Mouse (Mus musculus) frontal cortex, adult (tissue): ENCODE measurements around the gene Lrrc61.

Experiments used
- ATAC-seq: cut with Nextera tagmentation; 2 replicates; pipeline ENCODE4 v1.9.2; 2017; ENCODE audit warnings: mild to moderate bottlenecking, moderate library complexity, mixed read lengths; ENCODE audit not compliant: low TSS enrichment

The Lrrc61 gene

GRCm38 (mm10) chr6:48546858-48547257 is 7.7 kb upstream of the Lrrc61 start:
- ATAC-seq = no peak

- ATAC-seq = no peak
These were observed 6.3 kb upstream of the Lrrc61 start for GRCm38 (mm10) chr6:48548314-48548713.

GRCm38 (mm10) chr6:48552918-48553317 is 1.7 kb upstream of the Lrrc61 start:
- ATAC-seq = no peak

- ATAC-seq = peak; percentile 6; the same call in 1 of the 2 replicates
These were observed 777 bp upstream of the Lrrc61 start for GRCm38 (mm10) chr6:48553819-48554218.

- peak; percentile 91 for ATAC-seq
These were observed 701 bp downstream of the Lrrc61 start for GRCm38 (mm10) chr6:48555104-48555890.

- no peak for ATAC-seq
These were observed 1.4 kb downstream of the Lrrc61 start for GRCm38 (mm10) chr6:48555956-48556355.

GRCm38 (mm10) chr6:48565693-48566310 is 11.2 kb downstream of the Lrrc61 start:
- no peak for ATAC-seq

- ATAC-seq = no peak
These were observed 11.7 kb downstream of the Lrrc61 start for GRCm38 (mm10) chr6:48566312-48566711.

- ATAC-seq = peak; percentile 68
These were observed 13.7 kb downstream of the Lrrc61 start for GRCm38 (mm10) chr6:48568036-48568984.

- ATAC-seq = no peak
These were observed 14.6 kb downstream of the Lrrc61 start for GRCm38 (mm10) chr6:48569065-48569807.

- no peak for ATAC-seq
These were observed 17.4 kb downstream of the Lrrc61 start for GRCm38 (mm10) chr6:48572014-48572413.

- ATAC-seq = no peak
These were observed 18.0 kb downstream of the Lrrc61 start, which contains the start of gene Rarres2 for GRCm38 (mm10) chr6:48572572-48573061. Rarres2 (minus strand) TSS chr6:48572789.

GRCm38 (mm10) chr6:48573280-48573679 is 18.7 kb downstream of the Lrrc61 start:
- ATAC-seq = no peak

- no peak for ATAC-seq
These were observed 19.4 kb downstream of the Lrrc61 start for GRCm38 (mm10) chr6:48573981-48574380.

- ATAC-seq = no peak
These were observed 24.1 kb downstream of the Lrrc61 start for GRCm38 (mm10) chr6:48578736-48579135.

GRCm38 (mm10) chr6:48579215-48579648 is 24.6 kb downstream of the Lrrc61 start:
- peak; percentile 78 for ATAC-seq

- no peak for ATAC-seq
These were observed 26.7 kb downstream of the Lrrc61 start for GRCm38 (mm10) chr6:48581257-48581656.

GRCm38 (mm10) chr6:48582037-48582436 is 27.4 kb downstream of the Lrrc61 start:
- ATAC-seq = peak; percentile 75

- ATAC-seq = peak; percentile 14; the same call in 1 of the 2 replicates
These were observed 34.7 kb downstream of the Lrrc61 start, which contains the start of gene Gm45021 for GRCm38 (mm10) chr6:48589194-48589750. Gm45021 (plus strand) TSS chr6:48589610.

GRCm38 (mm10) chr6:48591221-48591845 is 36.7 kb downstream of the Lrrc61 start:
- no peak for ATAC-seq
